10 mouse cellular contexts compared by ENCODE assay signal in genomic region chr1:84549367-84550064, GRCm38 (mm10).
DNase-seq lines count a peak whose midpoint lies in the region; ATAC-seq and TF ChIP-seq lines count a peak whose summit lies in the region.
"Had no signal": no experiment of that assay in that cellular context is flagged by ENCODE, and none has a peak within 500 bp of the region (broad histone marks: within the 10 kb centered on the region; RNA-seq: fewer than 3 reads in every experiment).

No protein-coding gene starts in this region.

- no peaks in the 10 kb centered on the region for H3K4me1 ChIP-seq in kidney, postnatal 0 days (replicated peaks; ENCODE audit: insufficient read depth, low read length)
- peaks cover 3% of the 10 kb centered on the region; the same call in 1 of the 2 replicates for H3K4me1 ChIP-seq in forebrain, embryonic 16.5 days (replicated peaks; ENCODE audit: control insufficient read depth, insufficient read depth, low read length)
- peaks cover 14% of the 10 kb centered on the region for H3K4me1 ChIP-seq in neural tube, embryonic 13.5 days (replicated peaks)
- H3K4me1 ChIP-seq in liver, embryonic 12.5 days, result no peaks in the 10 kb centered on the region

- DNase-seq in kidney, postnatal 0 days (ENCODE audit: low spot score), result peak; percentile 60
- DNase-seq in kidney, adult 8-10 months, result no peak
- DNase-seq in embryo, embryonic 10 days (ENCODE audit: low spot score), result peak; percentile 49
- DNase-seq in thymus, postnatal 4 days, result no peak
- no peak for DNase-seq in lung, adult 18-20 months

- no peaks in the 10 kb centered on the region for H3K9me3 ChIP-seq in kidney, postnatal 0 days (replicated peaks; ENCODE audit: low read length)
- no peaks in the 10 kb centered on the region for H3K9me3 ChIP-seq in forebrain, embryonic 16.5 days (ENCODE audit: control insufficient read depth, low read length)
- no peaks in the 10 kb centered on the region for H3K9me3 ChIP-seq in neural tube, embryonic 13.5 days
- H3K9me3 ChIP-seq in liver, embryonic 12.5 days (replicated peaks), result no peaks in the 10 kb centered on the region
- H3K9me3 ChIP-seq: heart, embryonic 13.5 days had no signal

- ATAC-seq in kidney, postnatal 0 days (replicated peaks; ENCODE audit: low FRiP score, low read depth), result no peak; the same call in 1 of the 2 replicates
- peak; percentile 93 for ATAC-seq in forebrain, embryonic 16.5 days
- ATAC-seq in neural tube, embryonic 13.5 days (ENCODE audit: low read depth), result peak; percentile 94
- no peak for ATAC-seq in liver, embryonic 12.5 days
- ATAC-seq: lung, postnatal 0 days had no signal

- H3K27me3 ChIP-seq in kidney, postnatal 0 days (ENCODE audit: insufficient read depth, low read length), result no peaks in the 10 kb centered on the region
- no peaks in the 10 kb centered on the region for H3K27me3 ChIP-seq in forebrain, embryonic 16.5 days (replicated peaks; ENCODE audit: control insufficient read depth, insufficient read depth, low read length)
- no peaks in the 10 kb centered on the region for H3K27me3 ChIP-seq in neural tube, embryonic 13.5 days
- H3K27me3 ChIP-seq in liver, embryonic 12.5 days (replicated peaks), result no peaks in the 10 kb centered on the region
- H3K27me3 ChIP-seq: heart, embryonic 13.5 days had no signal

- no peaks in the 10 kb centered on the region for H3K36me3 ChIP-seq in kidney, postnatal 0 days (ENCODE audit: insufficient read depth, low read length)
- H3K36me3 ChIP-seq in forebrain, embryonic 16.5 days (ENCODE audit: control insufficient read depth, insufficient read depth), result no peaks in the 10 kb centered on the region
- H3K36me3 ChIP-seq in neural tube, embryonic 13.5 days, result no peaks in the 10 kb centered on the region
- no peaks in the 10 kb centered on the region for H3K36me3 ChIP-seq in liver, embryonic 12.5 days
- H3K36me3 ChIP-seq: heart, embryonic 13.5 days had no signal

- no peak overlapping the region for H3K4me2 ChIP-seq in kidney, postnatal 0 days (ENCODE audit: low read length)
- no peak overlapping the region for H3K4me2 ChIP-seq in forebrain, embryonic 16.5 days (ENCODE audit: low read length)
- no peak overlapping the region for H3K4me2 ChIP-seq in neural tube, embryonic 13.5 days
- no peak overlapping the region for H3K4me2 ChIP-seq in liver, embryonic 12.5 days
- H3K4me2 ChIP-seq: heart, embryonic 13.5 days had no signal

- no peak overlapping the region for H3K27ac ChIP-seq in kidney, postnatal 0 days
- H3K27ac ChIP-seq in forebrain, embryonic 16.5 days (ENCODE audit: low read length), result no peak overlapping the region
- peak overlapping the region; percentile 80 for H3K27ac ChIP-seq in neural tube, embryonic 13.5 days (replicated peaks)
- H3K27ac ChIP-seq in liver, embryonic 12.5 days, result no peak overlapping the region
- H3K27ac ChIP-seq: heart, embryonic 13.5 days had no signal

- WGBS in kidney, postnatal 0 days, result 5% methylated on average over 2 of the region's 2 CpGs
- 3% methylated on average over 2 of the region's 2 CpGs for WGBS in forebrain, embryonic 16.5 days
- WGBS in neural tube, embryonic 13.5 days, result 5% methylated on average over 2 of the region's 2 CpGs
- 19% methylated on average over 2 of the region's 2 CpGs for WGBS in liver, embryonic 12.5 days (ENCODE audit: insufficient replicate concordance)

- no peak overlapping the region for H3K4me3 ChIP-seq in kidney, postnatal 0 days (replicated peaks; ENCODE audit: low read depth, low read length)
- H3K4me3 ChIP-seq in forebrain, embryonic 16.5 days (replicated peaks; ENCODE audit: low read length), result no peak overlapping the region
- no peak overlapping the region for H3K4me3 ChIP-seq in neural tube, embryonic 13.5 days
- H3K4me3 ChIP-seq in liver, embryonic 12.5 days, result no peak overlapping the region
- H3K4me3 ChIP-seq: heart, embryonic 13.5 days had no signal

- no peak for TF ChIP-seq CTCF in kidney, postnatal 0 days (IDR thresholded peaks at IDR 0.05; ENCODE audit: low read depth)

- no peak overlapping the region for H3K9ac ChIP-seq in kidney, postnatal 0 days (ENCODE audit: low read depth, low read length)
- H3K9ac ChIP-seq in forebrain, embryonic 16.5 days (replicated peaks; ENCODE audit: low read depth, low read length), result no peak overlapping the region
- no peak overlapping the region for H3K9ac ChIP-seq in neural tube, embryonic 13.5 days
- H3K9ac ChIP-seq in liver, embryonic 12.5 days, result no peak overlapping the region
- H3K9ac ChIP-seq: heart, embryonic 13.5 days had no signal

Comparison
In these comparisons a context has a peak if more than half of its experiments do, and no peak if none do; other contexts are left out.
1. DNase-seq: peak in kidney, postnatal 0 days (single experiment) and embryo, embryonic 10 days (single experiment); none in kidney, adult 8-10 months (0 of 2), thymus, postnatal 4 days (single experiment) and lung, adult 18-20 months (0 of 2).
2. ATAC-seq: peak in forebrain, embryonic 16.5 days (single experiment) and neural tube, embryonic 13.5 days (single experiment); none in kidney, postnatal 0 days (single experiment) and liver, embryonic 12.5 days (single experiment).